Mouse (Mus musculus): ENCODE measurements around the gene Gga3.

Gga3 gene

DNA sequence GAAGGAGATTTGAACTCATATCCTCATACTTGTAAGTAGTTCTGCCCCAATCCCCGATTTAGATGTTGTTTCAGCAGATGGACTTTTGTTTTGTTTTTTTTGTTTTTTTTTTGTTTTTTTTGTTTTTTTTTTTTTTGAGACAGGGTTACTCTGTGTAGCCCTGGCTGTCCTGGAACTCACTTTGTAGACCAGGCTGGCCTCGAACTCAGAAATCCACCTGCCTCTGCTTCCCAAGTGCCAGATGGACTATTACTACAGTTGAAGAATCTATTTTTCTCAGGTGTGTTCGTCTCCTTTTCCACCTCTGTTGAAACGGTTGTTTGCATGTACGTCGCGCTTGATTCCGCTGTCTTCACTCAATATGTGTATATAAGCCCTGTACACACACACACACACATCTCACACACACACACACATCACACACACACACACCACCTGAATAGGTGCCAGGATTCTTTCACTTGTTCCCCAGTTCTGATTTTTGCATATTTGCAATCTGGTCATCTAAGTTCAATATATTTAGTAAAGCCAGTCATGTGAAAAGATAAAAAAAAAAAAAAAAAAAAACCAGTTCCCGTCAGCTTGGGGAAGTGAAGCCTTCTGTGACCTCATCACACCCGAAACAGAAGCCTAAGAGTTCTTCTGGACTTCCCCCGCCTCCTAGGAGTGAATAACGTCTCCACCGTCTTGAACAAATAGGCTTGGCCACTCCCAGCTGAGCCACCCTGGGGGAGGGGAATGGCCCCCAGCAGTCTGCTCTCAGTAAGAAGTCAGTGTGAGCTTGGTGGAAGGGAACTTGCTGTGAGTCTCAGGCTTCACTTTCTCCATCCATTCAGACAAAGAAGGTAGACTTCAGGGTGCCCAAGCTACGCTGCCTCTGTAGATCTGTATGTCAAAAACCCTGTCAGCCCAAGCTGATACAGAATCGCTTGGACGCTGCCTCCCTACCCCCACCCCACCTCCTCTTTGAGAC is 27.0 kb upstream of the Gga3 start:
- peak; percentile 55 for DNase-seq

DNA sequence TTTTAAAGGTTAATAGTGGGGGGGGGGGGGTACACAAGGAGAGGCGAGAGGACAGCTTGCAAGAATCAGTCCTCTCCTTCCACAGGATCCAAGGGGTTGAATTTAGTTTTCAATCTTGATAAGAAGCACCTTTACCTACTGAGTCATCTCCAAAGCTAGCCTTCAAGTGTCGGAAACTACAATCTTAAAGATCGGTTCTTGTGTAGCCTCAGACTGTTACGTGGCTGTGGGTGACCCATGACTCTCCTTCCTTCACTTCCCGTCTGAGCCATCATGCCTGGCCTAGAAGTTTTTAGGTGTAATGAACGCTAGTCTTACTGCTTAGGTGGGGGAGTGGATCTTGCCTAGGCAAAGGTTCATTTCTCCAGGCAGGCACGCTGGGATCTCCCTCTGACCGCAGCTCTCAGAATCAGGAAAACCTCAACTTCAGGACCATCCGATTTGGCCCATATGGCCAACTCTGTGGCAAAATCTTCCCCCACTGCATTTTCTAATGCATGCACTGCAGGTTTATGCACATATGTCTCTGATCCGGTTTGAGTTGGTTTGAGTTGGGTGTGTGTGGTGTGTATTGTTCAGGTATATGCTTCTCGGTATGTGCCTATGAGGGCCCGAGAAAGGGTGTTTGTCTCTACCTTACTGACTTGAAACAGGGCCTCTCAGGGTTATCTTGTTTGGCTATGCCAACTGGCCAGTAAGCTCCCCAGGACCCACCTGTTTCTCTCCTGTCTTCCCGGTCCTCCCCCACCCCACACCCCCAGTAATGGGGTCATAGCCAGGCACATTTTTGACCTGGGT is 26.1 kb upstream of the Gga3 start:
- peak; percentile 44 for DNase-seq

DNA sequence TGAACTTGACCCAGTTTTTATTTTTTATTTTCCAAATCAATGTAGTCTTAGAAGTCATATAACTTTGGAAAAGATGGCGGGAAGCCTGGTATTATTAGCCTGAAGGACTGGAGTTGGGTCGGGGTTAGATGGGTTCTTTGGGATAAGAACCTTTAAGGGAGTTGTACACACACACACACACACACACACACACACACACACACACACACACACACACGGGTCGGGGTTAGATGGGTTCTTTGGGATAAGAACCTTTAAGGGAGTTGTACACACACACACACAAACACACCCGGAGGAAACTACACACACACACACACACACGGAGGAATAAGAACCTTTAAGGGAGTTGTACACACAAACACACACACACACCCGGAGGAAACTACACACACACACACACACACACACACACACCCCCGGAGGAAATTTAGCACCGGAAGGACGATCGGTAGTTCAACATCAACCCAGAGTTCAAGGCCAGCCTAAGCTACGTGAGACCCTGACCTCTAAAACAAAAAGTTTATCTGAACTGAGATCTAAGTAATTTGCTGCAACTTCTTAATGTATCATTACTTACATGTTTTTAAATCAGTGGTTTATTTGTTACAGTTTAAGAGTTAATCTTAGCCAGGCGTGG is 24.7 kb upstream of the Gga3 start:
- DNase-seq, result peak; percentile 51

DNA sequence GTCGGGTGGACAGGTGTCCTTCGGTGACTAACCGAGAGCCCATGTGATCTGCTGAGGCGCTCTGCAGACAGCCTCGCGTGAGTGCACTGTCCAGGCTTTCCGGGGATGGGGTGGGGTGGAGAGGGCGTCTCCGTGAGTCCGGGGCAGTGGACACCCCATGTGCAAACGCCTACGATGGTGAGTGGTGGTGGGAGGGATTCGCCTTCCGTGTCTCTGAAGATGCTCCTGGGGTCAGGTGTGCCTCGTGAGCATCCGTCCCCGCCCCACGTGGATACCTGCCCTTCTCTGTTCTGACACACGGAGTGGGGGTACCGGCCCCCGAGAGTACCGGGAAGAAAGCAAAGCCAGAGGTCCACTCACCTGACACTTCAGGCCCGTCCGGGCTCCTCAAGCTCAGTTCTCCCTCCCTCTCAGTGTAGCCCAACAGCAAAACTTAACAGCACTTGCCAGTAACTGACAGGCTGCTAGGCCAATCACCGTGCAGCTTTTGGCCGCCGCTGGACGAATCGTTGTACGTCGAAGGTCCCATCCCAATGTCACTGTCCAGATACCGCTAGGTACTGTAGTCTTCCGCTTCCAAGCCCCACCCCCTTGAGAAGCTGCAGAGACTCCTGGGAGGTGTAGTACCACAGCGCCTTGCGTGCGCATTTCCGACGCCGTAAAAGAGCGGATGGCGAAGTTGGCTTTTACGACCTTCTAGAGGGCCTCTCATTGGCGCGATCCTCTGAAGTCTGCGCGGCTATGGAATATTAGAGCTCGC is 24.0 kb upstream of the Gga3 start, which contains the start of gene Slc25a19:
TSS of gene Slc25a19 (minus strand) at position 591 of the 760 bp plus-strand sequence.
- peak; percentile 100 for DNase-seq

DNA sequence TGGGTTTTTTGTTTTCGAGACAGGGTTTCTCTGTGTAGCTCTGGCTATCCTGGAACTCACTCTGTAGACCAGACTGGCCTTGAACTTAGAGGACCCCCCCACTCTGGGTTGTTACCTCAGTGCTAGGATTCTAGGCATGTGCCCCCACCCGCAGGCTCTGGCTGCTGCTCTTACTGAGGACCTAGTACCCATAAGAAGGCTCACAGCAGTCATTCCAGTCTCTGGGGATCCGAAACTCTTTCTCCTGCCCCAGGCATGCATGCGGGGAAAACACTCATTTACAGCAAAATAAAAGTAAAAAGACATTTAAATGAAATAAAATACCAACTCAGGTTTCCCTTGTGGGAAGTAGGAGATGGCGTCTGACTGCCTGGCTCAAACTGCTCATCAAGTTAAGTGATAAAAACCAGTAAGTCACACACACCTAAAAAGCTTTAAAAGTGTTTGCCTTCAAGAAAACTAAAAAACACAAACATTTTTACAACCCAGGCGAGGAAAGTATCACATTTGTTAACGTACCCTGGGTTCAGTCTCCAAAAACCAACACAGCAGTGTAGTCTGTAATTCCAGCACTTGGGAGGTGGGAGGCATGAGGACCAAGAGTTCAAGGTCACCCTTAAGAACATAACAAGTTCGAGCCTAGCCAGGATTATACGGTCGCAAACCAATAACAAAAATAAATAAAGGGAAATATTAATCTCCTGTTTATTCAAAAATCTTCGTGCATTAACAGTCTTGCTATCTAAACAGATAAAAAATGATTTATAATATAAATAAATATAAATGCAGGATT is 23.2 kb upstream of the Gga3 start:
- DNase-seq, result peak; percentile 52

DNA sequence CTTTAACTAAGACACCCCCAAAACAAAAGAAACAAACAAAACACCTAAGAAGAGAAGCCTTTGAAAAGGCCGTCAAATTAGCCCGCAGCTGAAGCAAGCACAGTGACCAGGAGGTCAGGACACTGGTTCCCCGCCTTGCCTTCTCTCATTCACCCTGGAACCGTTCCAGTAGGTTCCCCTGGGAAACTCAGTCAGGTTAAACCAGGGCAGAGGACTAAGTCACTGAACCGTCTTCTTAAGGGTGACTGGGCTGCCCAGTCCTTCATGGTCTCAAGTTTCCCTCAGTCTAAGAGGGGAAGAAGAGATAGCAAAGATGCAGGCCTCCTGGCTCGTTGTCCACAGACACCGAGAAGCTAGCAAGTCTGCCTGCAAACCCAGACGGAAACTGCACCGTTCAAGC is 22.0 kb upstream of the Gga3 start:
- DNase-seq, result peak; percentile 40

DNA sequence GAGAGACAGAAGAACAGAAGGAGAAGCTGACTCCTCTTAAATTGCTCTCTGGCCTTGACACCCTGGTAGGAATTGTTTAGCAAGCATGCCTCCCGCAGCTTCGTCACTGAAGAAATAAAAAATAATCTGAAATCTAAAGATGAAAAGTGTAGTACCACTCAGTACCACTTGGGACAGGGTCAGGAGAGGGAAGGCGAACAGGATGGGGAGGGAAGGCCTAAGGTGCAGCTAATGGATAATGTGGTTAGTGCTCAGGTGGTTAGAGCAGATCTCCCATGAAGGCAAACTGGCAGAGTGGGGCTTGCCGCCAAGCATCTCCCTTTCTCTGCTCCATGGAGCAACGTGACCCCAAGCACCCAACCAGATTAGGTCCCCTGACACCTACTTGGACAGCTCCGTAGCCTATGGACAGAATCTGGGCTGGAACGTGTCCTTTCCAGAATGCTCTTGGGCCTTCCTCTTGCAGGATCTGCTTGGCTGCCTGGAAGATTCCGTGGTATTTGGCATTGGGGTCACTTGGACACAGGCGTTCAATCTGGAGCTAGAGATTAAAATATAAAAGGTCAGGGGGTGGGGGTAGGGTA is 19.7 kb upstream of the Gga3 start:
- DNase-seq, result peak; percentile 38

DNA sequence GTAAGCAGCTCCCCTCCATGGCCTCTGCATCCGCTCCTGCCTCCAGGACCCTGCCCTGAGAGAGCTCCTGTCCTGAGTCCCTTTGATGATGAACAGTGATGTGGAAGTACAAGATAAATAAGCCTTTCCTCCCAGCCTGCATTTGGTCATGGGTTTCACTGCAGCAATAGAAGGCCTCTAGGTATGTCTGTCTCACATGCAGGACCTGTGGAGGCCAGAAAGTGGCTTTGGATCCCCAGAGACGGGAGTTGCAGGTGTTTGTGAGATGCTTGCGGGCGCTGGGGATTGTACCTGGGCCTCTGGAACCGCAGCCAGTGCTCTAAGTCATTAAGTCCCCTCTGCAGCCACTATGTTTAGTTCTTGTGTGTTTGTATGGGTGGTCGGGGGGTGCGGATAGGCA is 16.1 kb upstream of the Gga3 start:
- peak; percentile 14 for DNase-seq

DNA sequence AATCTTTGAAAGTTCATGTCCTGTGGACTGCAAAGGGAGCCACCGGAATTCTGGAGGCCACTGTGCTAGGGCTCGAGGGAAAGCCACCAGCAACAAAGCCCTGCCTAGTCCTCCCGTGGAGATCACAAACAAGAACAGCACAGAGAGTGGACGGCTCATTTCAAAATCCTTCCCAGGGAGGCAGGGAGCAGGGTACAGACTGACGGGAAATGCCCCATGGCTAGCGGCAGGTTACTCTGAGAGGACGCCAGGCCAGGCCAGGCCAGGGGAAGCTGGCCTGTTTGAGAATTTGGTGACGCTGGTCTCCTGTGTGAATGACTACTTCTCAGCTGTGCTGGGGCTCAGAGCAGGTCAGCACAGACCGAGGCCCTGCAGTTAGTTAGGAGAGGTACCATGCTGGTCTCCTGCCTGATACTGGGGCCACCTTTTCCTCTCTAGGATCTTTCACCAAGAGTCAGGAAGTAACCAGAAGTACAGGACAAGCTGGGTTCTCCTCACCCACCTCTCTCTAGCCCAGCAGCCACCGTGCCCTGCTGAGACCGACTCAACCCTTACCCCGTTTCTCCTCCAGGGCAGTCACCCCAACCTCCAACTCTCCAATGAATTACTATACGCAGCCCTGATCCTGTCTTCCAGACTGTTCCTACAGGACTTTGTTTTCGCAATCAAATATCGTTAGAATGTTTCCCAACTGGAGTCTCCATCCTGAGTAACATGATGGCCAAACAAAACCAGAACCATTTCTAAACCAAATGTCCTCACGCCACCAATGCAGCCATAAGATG is 15.1 kb upstream of the Gga3 start:
- peak; percentile 11 for DNase-seq

DNA sequence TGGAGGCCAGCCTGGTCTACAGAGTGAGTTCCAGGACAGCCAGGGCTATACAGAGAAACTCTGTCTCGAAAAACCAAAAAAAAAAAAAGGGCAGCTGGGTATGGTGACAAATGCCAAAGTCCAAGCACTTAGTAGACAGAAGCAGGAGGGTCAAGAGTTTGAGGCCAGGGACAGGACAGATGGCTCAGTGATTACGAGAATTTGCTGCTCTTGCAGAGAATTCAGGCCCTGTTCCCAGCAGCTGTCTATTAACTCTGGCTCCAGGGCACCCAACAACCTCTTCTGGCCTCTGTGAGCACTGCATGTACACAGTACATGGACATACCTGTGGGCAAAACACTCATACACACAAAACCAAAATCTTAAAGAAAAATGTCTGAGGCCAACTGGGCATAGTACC is 14.2 kb upstream of the Gga3 start:
- no peak for DNase-seq

DNA sequence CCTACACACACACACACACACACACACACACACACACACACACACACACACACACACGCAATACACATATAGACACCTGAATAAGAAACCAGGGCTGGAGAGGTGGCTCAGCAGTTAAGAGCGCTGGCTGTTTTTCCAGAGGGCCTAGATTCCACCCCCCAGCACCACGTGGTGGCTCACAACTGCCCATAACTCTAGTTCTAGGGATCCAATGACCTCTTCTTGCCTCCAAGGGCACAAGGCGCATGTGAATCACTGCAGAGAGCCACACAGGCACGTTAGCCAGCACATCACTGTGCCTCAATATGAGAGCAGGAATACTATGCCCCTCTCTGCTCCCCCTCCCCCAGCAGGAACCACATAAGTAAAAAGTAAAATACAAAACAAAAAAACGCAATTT is 13.0 kb upstream of the Gga3 start:
- DNase-seq, result no peak

DNA sequence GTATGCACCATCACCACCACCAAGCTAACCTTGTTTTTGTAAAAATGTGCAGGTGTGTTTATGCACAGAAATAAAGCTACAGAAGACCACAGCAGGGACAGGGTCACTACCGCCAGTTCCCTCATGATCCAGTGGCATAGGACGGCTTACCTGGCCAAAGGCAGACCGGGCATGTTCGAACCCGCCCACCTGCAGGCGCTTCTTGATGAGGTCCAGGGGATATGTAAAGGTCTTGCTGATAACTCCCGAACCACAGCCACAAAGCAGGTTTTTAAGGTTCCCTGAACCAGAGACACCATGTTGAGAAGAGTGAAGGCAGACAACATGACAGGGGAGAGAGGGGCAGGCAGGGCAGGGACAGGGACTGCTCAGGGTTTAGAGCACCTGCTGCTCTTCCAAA is 12.5 kb upstream of the Gga3 start:
- DNase-seq, result peak; percentile 31

DNA sequence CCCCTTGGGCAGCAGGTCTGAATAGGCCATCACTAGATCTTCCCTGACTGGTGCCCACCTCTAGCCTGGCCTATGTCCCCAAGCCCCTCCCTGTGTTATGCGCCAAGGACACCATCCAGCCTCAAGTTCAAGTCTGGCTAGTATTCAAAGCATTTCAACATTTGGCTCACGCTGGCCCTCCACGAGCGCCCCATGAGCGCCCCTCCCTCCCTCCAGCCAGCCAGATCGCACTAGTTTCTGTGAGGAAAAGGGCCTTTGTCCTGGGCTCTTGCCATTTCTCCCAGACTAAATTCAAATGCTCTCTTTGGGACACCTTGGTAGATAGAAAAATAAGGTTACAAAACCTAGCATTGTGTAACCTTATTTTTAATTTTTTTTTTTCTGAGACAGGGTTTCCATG is 12.0 kb upstream of the Gga3 start:
- peak; percentile 31 for DNase-seq

DNA sequence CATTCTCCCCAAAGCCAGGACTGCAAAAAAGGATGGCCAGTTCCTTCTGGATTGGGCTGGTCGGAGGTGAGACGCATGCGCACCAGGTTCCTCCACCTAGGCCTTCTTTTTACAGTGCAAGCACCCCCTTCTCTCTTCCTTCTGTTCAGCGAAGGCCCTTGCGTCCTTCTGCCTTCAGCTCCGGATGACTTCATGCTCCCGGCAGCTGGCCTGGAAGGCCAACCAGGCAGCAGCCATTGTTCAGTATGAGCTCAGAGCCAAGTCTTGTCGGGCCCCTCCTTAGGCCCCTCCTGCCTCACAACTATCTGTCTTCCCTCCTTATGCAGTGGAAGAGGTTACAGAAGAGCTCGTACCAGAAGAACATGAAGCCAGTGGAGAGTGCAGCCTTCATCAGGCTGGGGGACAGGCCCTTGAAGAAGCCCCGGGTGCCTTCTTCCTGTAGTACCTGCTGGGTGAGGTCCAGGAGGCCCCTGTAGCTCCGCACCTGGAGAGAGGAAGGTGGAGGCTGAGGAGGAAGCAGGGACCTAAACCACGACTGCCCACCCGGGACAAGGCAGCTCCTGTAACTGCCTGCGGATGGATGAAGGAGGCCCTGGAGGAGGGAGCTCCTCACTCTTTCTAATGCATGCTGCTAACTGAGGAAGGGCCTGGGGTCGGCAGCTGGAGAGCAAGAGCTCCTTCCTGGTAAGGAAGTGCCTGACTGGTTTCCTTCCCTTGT is 11.4 kb upstream of the Gga3 start:
- DNase-seq, result peak; percentile 34

DNA sequence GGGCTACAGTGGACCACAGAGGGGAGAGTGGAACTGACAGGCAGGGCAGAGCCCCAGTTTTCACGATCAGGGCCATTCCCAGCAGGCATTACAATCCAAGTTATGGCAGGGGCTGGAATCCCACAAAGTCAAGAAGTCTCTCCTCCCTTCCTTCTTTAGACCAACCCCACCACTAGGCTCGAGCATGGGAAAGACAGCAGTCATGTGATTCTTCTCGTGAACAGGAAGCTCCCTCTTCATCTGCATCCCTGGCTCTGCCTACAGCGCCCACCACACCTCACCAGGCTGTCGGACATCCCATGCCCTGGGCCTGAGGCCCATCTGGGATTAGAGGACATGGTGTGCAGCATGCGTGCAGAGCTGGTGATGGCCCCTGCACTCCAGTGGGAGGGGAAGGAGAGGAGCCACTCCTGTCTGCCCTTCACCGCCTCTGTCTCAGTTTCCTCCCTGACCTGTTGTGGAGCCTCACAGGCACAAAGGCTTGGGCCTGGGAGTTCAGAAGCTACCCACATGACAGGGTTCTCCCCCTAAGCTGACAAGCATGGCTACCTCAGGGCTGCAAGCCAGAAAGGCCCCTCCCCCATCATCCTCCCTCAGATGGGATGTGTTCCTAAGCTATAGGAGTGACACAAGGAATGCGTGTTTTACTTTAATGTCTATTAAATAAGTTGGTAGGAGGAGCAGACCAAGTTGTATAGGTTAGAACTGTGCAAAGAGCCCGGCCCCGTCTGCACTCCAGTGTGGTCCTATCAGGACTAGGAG is 10.7 kb upstream of the Gga3 start:
- DNase-seq, result peak; percentile 62

DNA sequence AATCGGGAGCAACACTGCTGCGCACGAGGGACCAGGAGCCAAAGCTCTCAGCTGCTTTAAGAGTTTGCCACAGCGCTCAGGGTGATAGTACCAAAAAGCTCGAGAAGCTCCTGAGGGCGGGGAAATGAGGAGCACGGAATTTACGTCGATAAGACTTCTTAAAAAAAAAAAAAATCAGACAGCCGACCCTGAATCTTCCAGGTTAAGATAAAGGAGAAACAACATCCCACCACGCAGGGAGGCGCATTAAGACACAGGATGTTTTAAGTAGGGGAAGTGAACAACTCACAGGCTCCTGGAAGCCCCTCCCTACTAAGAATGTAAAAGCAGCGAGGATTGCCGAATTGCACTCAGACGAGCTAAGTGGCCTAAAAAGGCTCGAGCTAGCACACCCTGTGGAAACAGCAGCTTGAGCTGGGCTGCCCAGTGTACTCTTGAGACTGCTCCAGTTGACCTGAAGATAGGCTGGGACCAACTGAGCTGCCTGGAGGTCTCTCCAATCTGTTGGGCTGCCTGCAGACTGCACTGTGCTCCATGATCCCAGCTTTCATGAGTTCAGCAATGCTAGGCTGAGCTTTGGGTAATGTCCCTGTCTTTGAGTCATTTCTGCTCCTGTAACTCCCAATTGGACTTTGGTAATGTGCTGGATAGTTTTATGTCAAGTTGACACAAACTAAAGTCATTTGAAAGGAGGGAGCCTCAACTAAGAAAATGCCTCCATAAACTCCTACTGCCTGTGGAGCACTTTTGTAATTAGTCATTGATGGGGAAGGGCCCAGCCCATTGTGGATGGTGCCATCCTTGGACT is 9.5 kb upstream of the Gga3 start:
- DNase-seq, result peak; percentile 54

DNA sequence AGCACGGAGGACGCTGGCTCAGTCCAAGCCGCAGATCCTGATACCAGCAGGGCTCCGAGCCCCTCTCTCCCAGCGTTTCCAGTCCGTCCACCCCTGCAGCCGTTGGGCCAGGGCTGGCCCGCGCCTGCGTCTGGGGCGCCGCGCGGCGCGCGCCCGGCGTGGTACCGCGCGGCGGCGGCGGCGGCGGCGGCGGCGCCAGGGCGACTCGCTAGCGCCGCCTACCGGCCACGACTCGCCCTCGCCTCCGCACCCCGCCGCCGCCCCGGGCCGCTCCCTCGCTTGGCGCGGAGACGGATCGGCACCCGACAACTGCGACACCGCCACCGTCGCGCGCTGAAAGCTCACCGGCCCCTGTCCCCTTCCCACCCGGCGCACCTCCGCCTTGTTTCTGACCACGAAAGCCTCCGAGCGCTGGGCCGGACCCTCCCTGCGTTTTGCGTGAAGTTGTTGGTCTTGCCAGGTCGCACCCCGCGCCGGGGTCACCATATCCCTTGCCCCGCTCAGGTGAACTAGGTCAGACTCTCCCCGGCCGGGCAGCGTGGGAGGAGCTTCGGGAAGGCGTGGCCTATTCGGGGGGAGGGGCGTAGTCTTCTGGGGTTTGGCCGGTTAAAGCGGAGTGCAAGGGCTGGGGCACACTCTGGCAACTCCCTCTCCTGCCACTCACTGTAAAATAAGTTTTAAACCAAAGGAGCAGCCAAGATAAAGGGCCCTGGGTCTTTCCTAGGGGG is 8.7 kb upstream of the Gga3 start, which contains the start of gene Mif4gd:
TSS of gene Mif4gd (minus strand) at position 560 of the 728 bp plus-strand sequence.
- DNase-seq, result peak; percentile 95
